Mouse (Mus musculus): ENCODE data around the gene Uhmk1.

DNA sequence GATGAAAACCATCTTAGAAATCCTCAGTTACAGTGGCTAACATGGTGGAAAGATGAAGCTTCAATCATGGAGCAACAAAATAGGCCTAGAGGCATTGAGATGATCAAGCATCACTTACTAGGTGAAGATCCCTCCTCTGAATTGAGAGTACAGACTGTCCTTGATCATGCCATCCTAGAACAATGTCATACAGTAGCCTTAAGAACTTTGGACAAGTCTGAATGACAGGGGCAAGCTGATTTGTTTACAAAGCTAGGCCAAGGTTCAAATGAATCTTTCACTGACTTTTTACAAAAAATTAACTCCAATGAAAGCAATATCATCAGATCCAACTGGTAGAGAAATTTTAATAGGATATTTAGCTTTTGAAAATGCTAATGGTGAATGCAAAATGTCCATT lies 5.2 kb upstream of the Uhmk1 start:
- TF ChIP-seq GATA1 (IDR thresholded peaks at IDR 0.05; ENCODE audit: borderline replicate concordance, low read length) (no peak), FLI1 (IDR thresholded peaks at IDR 0.05; ENCODE audit: low read length) (no peak)
